Mouse (Mus musculus) kidney, adult 9 months (tissue): ENCODE measurements around the gene Gm20388.

Experiments used
- DNase-seq: peaks from one replicate; pipeline ENCODE4 v3.0.0; 2022

Gm20388 gene

DNA sequence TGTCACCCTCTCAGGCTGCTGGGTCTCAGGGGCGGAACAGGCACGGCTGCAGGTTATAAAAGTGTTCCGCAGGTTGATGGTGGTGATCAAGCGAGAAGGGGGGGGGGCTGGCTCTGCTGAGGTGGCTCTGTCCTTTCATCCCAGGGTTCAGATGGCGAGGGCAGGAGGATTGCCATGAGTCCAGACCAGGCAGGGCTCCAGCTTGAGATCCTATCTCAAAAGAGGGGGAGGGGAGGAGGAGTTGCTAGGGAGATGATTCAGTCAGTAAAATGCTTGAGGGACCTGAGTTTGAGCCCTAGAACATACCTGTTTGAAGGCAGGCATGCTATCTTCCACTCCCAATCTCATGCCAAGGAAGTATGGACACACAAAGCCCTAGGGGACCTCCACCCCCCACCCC, 649.9 kb downstream of the Gm20388 start:
- DNase-seq: no peak

- no peak for DNase-seq
Measured at GRCm38 (mm10) chr8:120561539-120562435, 651.1 kb downstream of the Gm20388 start.

GRCm38 (mm10) chr8:120562680-120563347, 652.2 kb downstream of the Gm20388 start:
- DNase-seq: no peak

- no peak for DNase-seq
Measured at GRCm38 (mm10) chr8:120563348-120563724, 652.7 kb downstream of the Gm20388 start.

- DNase-seq: peak; percentile 92
Measured at GRCm38 (mm10) chr8:120563851-120564837, 653.5 kb downstream of the Gm20388 start.

- no peak for DNase-seq
Measured at GRCm38 (mm10) chr8:120565151-120565711, 654.6 kb downstream of the Gm20388 start.

DNA sequence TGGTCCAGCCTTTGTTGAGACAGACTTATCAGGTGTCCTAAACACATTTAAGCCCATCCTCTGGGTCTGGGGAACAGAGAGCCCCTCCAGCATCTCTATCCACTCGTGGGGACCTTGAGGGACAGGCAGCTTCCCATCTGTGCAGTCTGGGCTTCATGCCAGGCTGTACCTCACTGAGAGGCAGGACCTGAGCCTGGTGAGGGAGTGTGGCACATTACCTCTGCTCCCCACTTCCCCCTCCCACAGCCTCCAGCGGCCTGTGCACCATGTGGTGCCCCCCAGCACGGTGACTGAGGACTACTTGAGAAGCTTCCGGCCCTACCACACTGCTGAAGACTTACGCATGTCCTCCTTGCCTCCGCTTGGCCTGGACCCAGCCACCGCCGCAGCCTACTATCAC, 656.0 kb downstream of the Gm20388 start:
- DNase-seq: no peak

GRCm38 (mm10) chr8:120567731-120568130, 657.1 kb downstream of the Gm20388 start:
- no peak for DNase-seq

GRCm38 (mm10) chr8:120568164-120568798, 657.6 kb downstream of the Gm20388 start:
- no peak for DNase-seq

DNA sequence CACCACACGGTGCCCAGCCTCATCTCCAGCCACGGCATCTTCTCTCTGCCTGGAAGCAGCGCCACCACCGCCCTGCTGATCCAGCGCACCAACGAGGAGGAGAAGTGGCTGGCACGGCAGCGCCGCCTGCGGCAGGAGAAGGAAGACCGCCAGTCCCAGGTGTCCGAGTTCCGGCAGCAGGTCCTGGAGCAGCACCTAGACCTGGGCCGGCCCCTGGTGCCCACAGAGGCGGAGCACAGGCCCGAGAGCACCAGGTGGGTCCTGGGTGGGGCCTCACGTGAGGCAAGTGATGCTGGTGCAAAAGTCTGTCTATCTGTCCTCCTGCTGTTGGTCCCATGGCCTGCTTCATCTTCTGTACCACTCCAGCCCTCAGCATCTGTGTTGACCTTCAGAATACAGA, 658.5 kb downstream of the Gm20388 start:
- DNase-seq: no peak

DNA sequence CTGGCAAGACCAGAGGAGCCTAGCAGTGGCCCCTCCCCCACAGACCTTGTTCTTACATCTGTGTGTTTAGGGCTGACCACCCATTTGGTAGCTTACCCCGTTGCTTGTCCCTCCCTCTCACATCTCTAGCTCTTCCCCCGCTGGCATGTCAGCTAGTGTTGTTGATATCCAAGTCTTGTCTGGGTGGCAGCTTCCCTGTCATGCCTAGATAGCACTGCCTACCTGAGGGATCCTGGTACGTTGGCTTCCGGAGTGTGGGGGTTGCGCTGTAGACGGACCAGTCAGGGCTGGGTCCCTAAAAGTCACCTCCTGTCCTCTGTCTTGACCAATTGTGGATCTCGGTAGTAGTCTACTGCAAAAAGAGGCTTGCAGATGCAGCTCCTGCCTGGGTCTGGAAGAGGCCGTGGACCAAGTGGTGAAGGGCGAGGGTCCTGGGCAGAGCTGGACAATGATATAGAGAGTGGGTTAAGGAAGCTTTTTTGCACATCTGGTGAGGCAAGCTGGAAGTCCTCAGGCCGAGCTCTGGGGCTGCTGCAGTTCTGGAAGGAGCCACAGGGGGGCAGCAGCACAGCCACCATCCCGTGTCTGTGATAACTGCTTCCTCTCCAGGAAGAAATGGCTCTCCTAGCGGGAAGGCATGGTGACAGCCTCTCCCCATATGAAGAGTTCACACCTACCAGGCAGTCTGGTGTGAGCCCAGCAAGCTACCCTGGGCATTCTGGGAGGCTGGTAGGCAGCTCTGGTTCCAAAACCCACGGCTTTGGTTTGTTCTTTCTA, 659.5 kb downstream of the Gm20388 start:
- DNase-seq: peak; percentile 77

DNA sequence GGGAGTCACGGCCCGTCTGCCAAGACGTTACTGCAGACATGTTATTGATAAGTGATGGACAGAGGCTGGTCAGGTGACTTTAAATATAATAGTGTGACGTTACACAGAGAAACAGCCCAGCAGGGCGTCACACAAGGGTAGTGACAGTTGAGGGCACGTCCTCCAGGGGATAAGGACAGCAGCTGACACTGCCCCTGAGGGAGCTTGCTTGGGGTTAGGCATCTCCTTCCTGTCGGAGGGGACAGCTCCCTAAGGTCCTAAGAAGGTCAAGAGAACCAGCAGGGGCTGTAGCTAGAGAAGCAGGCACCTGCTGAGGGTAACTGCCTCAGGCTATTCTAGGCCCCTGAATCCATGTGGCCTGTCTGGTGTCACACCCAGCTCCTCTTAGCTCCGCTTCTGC, 660.9 kb downstream of the Gm20388 start:
- DNase-seq: no peak

DNA sequence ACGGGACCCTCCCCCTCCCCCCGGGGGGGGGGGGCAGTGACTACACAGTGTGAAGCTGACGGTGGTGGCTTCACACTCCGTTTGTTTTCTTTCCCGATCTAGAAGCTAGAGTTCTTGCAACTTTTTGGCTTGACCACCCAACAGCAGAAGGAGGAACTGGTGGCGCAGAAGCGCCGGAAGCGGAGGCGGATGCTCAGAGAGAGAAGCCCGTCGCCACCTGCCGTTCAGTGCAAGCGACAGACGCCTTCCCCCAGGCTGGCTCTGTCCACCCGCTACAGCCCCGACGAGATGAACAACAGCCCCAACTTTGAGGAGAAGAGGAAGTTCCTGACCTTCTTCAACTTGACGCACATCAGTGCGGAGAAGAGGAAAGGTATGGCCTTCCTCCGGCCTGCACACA, 661.9 kb downstream of the Gm20388 start:
- DNase-seq: no peak

DNA sequence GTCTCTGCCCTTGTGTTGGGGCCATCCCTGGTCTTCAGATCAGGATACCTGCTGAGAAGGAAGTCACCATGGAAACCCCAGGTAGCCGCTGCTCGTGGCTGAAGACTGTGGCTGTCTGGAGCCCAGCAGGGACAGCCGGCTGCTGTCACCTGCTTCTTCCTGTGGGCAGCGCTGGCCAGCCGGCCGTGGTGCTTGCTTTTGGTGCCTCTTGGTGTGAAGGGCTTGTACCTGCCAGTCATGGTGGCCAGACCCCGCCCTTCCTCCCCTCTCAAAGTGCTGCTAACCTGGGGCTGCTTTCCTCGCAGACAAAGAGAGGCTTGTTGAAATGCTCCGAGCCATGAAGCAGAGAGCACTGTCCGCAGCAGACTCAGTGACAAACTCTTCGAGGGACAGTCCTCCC, 663.2 kb downstream of the Gm20388 start:
- no peak for DNase-seq

DNA sequence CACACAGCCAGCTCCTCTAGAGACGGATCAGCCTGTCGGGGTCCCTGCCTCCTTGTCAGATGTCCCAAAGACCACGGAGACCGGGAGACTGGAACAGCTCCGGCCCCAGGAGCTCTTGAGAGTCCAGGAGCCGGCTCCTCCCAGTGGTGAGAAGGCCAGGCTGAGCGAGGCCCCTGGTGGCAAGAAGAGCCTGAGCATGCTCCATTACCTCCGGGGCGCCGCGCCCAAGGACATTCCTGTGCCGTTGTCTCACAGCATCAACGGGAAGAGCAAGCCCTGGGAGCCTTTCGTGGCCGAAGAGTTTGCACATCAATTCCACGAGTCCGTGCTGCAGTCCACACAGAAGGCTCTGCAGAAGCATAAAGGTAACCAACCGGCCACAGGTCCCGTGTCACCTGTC, 664.3 kb downstream of the Gm20388 start:
- peak; percentile 30 for DNase-seq

DNA sequence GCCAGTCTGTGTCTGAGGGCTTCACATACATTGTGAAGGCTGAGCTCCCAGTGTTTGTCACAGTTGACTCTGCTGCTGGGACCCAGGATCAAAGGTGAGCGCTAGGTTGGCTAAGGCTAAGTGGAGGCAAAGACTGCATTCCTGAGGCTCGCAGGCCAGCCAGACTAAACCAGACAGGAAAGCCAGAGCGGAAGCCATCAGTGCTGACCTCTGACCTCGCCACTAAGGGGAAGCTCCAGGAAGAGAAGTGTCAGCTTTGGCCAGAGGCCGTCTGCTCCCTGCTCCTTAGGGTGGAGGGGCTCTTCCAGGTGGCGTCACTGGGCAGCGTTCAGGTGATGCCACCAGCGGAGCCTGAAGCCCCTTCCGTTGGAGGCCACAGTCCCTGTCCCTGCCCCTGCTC, 665.2 kb downstream of the Gm20388 start:
- DNase-seq: peak; percentile 79

DNA sequence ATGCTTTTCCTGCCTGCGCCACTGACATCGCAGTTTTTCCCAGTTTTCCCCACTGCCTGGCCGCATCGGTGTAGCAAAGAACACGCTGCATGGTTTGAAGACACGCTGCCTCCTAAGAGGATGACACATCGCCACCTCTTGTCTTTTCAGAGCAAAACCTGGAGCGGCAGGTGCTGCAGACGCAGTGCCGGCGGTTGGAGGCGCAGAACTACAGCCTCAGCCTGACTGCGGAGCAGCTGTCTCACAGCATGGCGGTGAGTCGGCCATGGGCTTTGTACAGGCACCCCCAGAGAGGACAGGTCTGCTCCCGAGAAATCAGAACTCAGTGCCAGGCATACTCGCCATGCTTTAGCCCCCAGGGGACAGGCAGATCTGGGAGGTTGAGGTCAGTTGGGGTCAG, 667.2 kb downstream of the Gm20388 start:
- DNase-seq: no peak

DNA sequence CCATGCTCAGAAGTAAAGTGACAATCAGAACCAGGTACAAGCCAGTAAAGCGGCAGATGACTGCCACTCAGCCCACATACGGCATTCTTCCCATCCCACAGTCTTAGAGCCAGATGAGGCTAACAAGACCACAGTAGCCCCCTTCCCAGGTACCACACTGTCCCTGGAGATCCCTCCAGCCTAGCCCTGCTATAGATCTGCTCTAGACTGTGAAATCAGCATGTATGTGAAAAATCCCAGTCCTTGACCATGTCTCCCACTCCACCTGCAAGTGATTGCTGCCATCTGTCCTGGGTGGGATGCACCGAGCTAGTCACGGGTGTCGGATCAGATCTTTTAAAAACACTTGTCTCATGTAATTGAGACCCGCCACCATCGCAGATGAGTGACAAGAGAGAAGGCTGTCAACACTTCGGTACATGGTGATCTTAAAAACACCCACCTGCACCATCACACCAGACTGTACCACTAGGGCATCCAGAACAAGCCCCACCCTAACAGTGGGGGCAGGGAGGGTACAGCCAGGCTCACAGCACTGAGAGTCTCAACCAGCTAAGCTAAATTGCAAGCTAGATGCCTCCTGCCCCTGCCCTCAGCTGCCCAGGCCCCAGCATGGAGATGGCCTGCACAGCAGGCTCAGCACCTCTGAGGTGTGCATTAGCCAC, 669.8 kb downstream of the Gm20388 start:
- no peak for DNase-seq

- DNase-seq: no peak
Measured at GRCm38 (mm10) chr8:120581329-120581728, 670.7 kb downstream of the Gm20388 start.

DNA sequence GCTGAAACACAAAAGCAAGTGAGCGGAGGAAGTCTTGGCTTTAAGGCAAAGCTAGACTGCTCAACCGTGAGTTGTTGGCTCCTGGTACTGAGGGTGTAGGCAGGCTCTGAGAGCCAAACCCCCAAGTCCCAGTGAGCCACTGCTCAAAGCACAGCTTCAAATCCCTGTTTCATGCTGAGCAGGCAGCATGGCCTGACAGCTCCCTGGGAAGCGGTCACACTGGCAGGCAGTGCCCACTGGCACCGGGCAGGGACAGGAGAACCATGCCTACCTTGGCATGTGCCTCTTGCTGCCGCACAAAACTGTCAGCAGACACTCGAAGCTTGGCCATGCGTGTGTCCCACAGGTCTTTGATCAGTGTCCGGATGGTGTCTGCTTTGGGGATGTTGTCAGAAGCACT, 671.2 kb downstream of the Gm20388 start:
- DNase-seq: no peak

- no peak for DNase-seq
Measured at GRCm38 (mm10) chr8:120585521-120585920, 674.9 kb downstream of the Gm20388 start.
